Mouse (Mus musculus) heart, adult 8-10 months (tissue): ENCODE data around the gene Tbrg1. TPM values are rescaled to one million over a fixed set of nuclear protein-coding genes. Genes with fewer than 3 reads are reported as not detected.
A peak's percentile ranks its signal among the peaks of the same experiment; 100 is the strongest.

ENCODE experiments used
- DNase-seq: peaks from one replicate; pipeline ENCODE4 v3.0.0; 2022; ENCODE audit warnings: low spot score
- total RNA-seq, 4 experiments: library from RNA; stranded (reverse); gene quantifications; 2 replicates each; pipeline ENCODE4 v1.2.4; 2022

The Tbrg1 gene
- total RNA-seq, 4 experiments from 2014 or later = 29.8 to 35.8 (median 34.0) TPM

GRCm38 (mm10) chr9:37629941-37630340 lies 27.2 kb downstream of the Tbrg1 start:
- no peak for DNase-seq

- DNase-seq = no peak
Observed at GRCm38 (mm10) chr9:37628581-37628980, 28.5 kb downstream of the Tbrg1 start.

- no peak for DNase-seq
Observed at GRCm38 (mm10) chr9:37627263-37627662, 29.8 kb downstream of the Tbrg1 start.

GRCm38 (mm10) chr9:37626103-37626567 lies 31.0 kb downstream of the Tbrg1 start:
- DNase-seq = no peak

- DNase-seq = peak; percentile 19
Observed at GRCm38 (mm10) chr9:37625641-37626040, 31.5 kb downstream of the Tbrg1 start.

- DNase-seq = no peak
Observed at GRCm38 (mm10) chr9:37625129-37625528, 32.0 kb downstream of the Tbrg1 start.

- DNase-seq = no peak
Observed at GRCm38 (mm10) chr9:37624502-37624901, 32.6 kb downstream of the Tbrg1 start.

- no peak for DNase-seq
Observed at GRCm38 (mm10) chr9:37623981-37624380, 33.1 kb downstream of the Tbrg1 start.

GRCm38 (mm10) chr9:37621290-37621689 lies 35.8 kb downstream of the Tbrg1 start:
- no peak for DNase-seq

GRCm38 (mm10) chr9:37616770-37617169 lies 40.3 kb downstream of the Tbrg1 start:
- peak; percentile 67 for DNase-seq

GRCm38 (mm10) chr9:37615220-37615619 lies 41.9 kb downstream of the Tbrg1 start:
- DNase-seq = no peak

- DNase-seq = no peak
Observed at GRCm38 (mm10) chr9:37614316-37614715, 42.8 kb downstream of the Tbrg1 start.

- no peak for DNase-seq
Observed at GRCm38 (mm10) chr9:37613911-37614280, 43.2 kb downstream of the Tbrg1 start.

- DNase-seq = peak; percentile 85
Observed at GRCm38 (mm10) chr9:37613182-37613910, 43.8 kb downstream of the Tbrg1 start, which contains the start of gene Spa17. TSS of gene Spa17 (minus strand) at chr9:37613722.

GRCm38 (mm10) chr9:37609558-37609957 lies 47.6 kb downstream of the Tbrg1 start:
- DNase-seq = no peak

- DNase-seq = no peak
Observed at GRCm38 (mm10) chr9:37605089-37605488, 52.0 kb downstream of the Tbrg1 start.

- DNase-seq = no peak
Observed at GRCm38 (mm10) chr9:37600538-37601205, 56.4 kb downstream of the Tbrg1 start.

Other genes with a start within 250 kb of the Tbrg1 start
- not detected for gene Robo3, start 224.1 kb downstream of the Tbrg1 start, total RNA-seq
- gene Msantd2, start 168.0 kb downstream of the Tbrg1 start, total RNA-seq = 1 to 10 TPM; 3.5 to 7.7 (median 5.4) TPM
- 10 to 100 TPM; 53.1 to 62.0 (median 57.0) TPM for gene Esam, start 129.2 kb downstream of the Tbrg1 start, total RNA-seq
- 1 to 10 TPM; 1.9 to 5.2 (median 3.7) TPM for gene Vsig2, start 118.1 kb downstream of the Tbrg1 start, total RNA-seq
- gene Nrgn, start 104.4 kb downstream of the Tbrg1 start, total RNA-seq = 10 to 100 TPM in 2 of 4 experiments, 1 to 10 TPM in 2; 4.8 to 11.7 (median 8.5) TPM
- gene Siae, start 101.6 kb downstream of the Tbrg1 start, total RNA-seq = 10 to 100 TPM in 1 of 4 experiments, 1 to 10 TPM in 3; 8.4 to 10.0 (median 9.1) TPM
- 1 to 10 TPM; 2.7 to 3.6 (median 2.9) TPM for gene Spa17, start 43.6 kb downstream of the Tbrg1 start, total RNA-seq
- not detected for gene Panx3, start 11.9 kb upstream of the Tbrg1 start, total RNA-seq
- gene Olfr160, start 58.9 kb upstream of the Tbrg1 start, total RNA-seq = not detected
- not detected for gene Olfr874, start 87.8 kb upstream of the Tbrg1 start, total RNA-seq
- gene Olfr875, start 114.5 kb upstream of the Tbrg1 start, total RNA-seq = not detected
- gene Olfr876, start 145.7 kb upstream of the Tbrg1 start, total RNA-seq = not detected
- gene Olfr877, start 197.0 kb upstream of the Tbrg1 start, total RNA-seq = not detected
- not detected for gene Olfr145, start 239.4 kb upstream of the Tbrg1 start, total RNA-seq